Mouse (Mus musculus): ENCODE results near the gene Zc3h10. TPM values are rescaled to one million over a fixed set of nuclear protein-coding genes. Genes with fewer than 3 reads are reported as not detected.

Gene Zc3h10
- polyA plus RNA-seq, 1 experiment from 2014 or later: 4.9 TPM

GRCm38 (mm10) chr10:128499116-128499671 is 48.4 kb downstream of the Zc3h10 start:
- H3K4me1 ChIP-seq (ENCODE audit: control insufficient read depth, low read depth, low read length): peaks cover 34% of the 10 kb centered on the region
- H3K9me3 ChIP-seq (replicated peaks; ENCODE audit: control insufficient read depth, low read length): no peaks in the 10 kb centered on the region
- no peaks in the 10 kb centered on the region for H3K27me3 ChIP-seq (ENCODE audit: control insufficient read depth, insufficient read depth, low read depth, low read length)
- peak overlapping the region; percentile 90 for H3K4me2 ChIP-seq (ENCODE audit: low read depth, low read length)
- peak overlapping the region; percentile 74 for H3K9ac ChIP-seq (ENCODE audit: low read depth, low read length)
- peak overlapping the region; percentile 86 for H3K27ac ChIP-seq (ENCODE audit: low read length)
- ATAC-seq (ENCODE audit: low read depth): peak; percentile 12
- no peaks in the 10 kb centered on the region for H3K36me3 ChIP-seq (ENCODE audit: control insufficient read depth, insufficient read depth)
- H3K4me3 ChIP-seq (ENCODE audit: low read depth, low read length): peak overlapping the region; percentile 71
- under 1% methylated on average over 21 of the region's 21 CpGs for WGBS (ENCODE audit: insufficient replicate concordance)

GRCm38 (mm10) chr10:128498590-128498989 is 49.0 kb downstream of the Zc3h10 start, which contains the start of gene Myl6b:
TSS of gene Myl6b (minus strand) at chr10:128498685.
- no peaks in the 10 kb centered on the region for H3K9me3 ChIP-seq (replicated peaks; ENCODE audit: control insufficient read depth, low read length)
- peak within 1 kb of the TSS; percentile 90 for H3K4me2 ChIP-seq (ENCODE audit: low read depth, low read length)
- H3K27ac ChIP-seq (ENCODE audit: low read length): peak within 1 kb of the TSS; percentile 86
- peaks cover 33% of the 10 kb centered on the region for H3K4me1 ChIP-seq (ENCODE audit: control insufficient read depth, low read depth, low read length)
- peak within 1 kb of the TSS; percentile 74 for H3K9ac ChIP-seq (ENCODE audit: low read depth, low read length)
- peak; percentile 88 for ATAC-seq (ENCODE audit: low read depth)
- peak within 1 kb of the TSS; percentile 71 for H3K4me3 ChIP-seq (ENCODE audit: low read depth, low read length)
- under 1% methylated on average over 27 of the region's 27 CpGs for WGBS (ENCODE audit: insufficient replicate concordance)
- no peaks in the 10 kb centered on the region for H3K27me3 ChIP-seq (ENCODE audit: control insufficient read depth, insufficient read depth, low read depth, low read length)
- no peaks in the 10 kb centered on the region for H3K36me3 ChIP-seq (ENCODE audit: control insufficient read depth, insufficient read depth)

- Histone ChIP-seq H3K27me3 (ENCODE audit: control insufficient read depth, insufficient read depth, low read depth, low read length) (no peaks in the 10 kb centered on the region), H3K4me1 (ENCODE audit: control insufficient read depth, low read depth, low read length) (peaks cover 40% of the 10 kb centered on the region)
- ATAC-seq (ENCODE audit: low read depth): no peak
Measured at GRCm38 (mm10) chr10:128497134-128497737, 50.3 kb downstream of the Zc3h10 start.

GRCm38 (mm10) chr10:128496509-128497077 is 51.0 kb downstream of the Zc3h10 start:
- no peaks in the 10 kb centered on the region for H3K27me3 ChIP-seq (ENCODE audit: control insufficient read depth, insufficient read depth, low read depth, low read length)
- H3K36me3 ChIP-seq (ENCODE audit: control insufficient read depth, insufficient read depth): peaks cover 2% of the 10 kb centered on the region; the same call in 1 of the 2 replicates
- no peak overlapping the region for H3K4me2 ChIP-seq (ENCODE audit: low read depth, low read length)
- H3K9ac ChIP-seq (ENCODE audit: low read depth, low read length): no peak overlapping the region
- ATAC-seq (ENCODE audit: low read depth): no peak
- H3K4me3 ChIP-seq (ENCODE audit: low read depth, low read length): no peak overlapping the region
- 55% methylated on average over 6 of the region's 6 CpGs for WGBS (ENCODE audit: insufficient replicate concordance)
- no peak overlapping the region for H3K27ac ChIP-seq (ENCODE audit: low read length)
- no peaks in the 10 kb centered on the region for H3K9me3 ChIP-seq (replicated peaks; ENCODE audit: control insufficient read depth, low read length)
- H3K4me1 ChIP-seq (ENCODE audit: control insufficient read depth, low read depth, low read length): peaks cover 46% of the 10 kb centered on the region

More at GRCm38 (mm10) chr10:128497134-128497737, 50.3 kb downstream of the Zc3h10 start:
- Histone ChIP-seq H3K9me3 (replicated peaks; ENCODE audit: control insufficient read depth, low read length) (no peaks in the 10 kb centered on the region), H3K9ac (ENCODE audit: low read depth, low read length) (no peak overlapping the region), H3K4me3 (ENCODE audit: low read depth, low read length) (no peak overlapping the region), H3K27ac (ENCODE audit: low read length) (no peak overlapping the region), H3K4me2 (ENCODE audit: low read depth, low read length) (no peak overlapping the region), H3K36me3 (ENCODE audit: control insufficient read depth, insufficient read depth) (no peaks in the 10 kb centered on the region)
- 66% methylated on average over 6 of the region's 6 CpGs for WGBS (ENCODE audit: insufficient replicate concordance)

GRCm38 (mm10) chr10:128495903-128496302 is 51.7 kb downstream of the Zc3h10 start:
- Histone ChIP-seq H3K9me3 (replicated peaks; ENCODE audit: control insufficient read depth, low read length) (no peaks in the 10 kb centered on the region), H3K9ac (ENCODE audit: low read depth, low read length) (no peak overlapping the region), H3K4me3 (ENCODE audit: low read depth, low read length) (no peak overlapping the region), H3K27me3 (ENCODE audit: control insufficient read depth, insufficient read depth, low read depth, low read length) (no peaks in the 10 kb centered on the region), H3K36me3 (ENCODE audit: control insufficient read depth, insufficient read depth) (peaks cover 8% of the 10 kb centered on the region), H3K27ac (ENCODE audit: low read length) (peak overlapping the region; percentile 53; the same call in 1 of the 2 replicates), H3K4me2 (ENCODE audit: low read depth, low read length) (no peak overlapping the region), H3K4me1 (ENCODE audit: control insufficient read depth, low read depth, low read length) (peaks cover 53% of the 10 kb centered on the region)
- 53% methylated on average over 4 of the region's 4 CpGs for WGBS (ENCODE audit: insufficient replicate concordance)
- no peak for ATAC-seq (ENCODE audit: low read depth)

- WGBS (ENCODE audit: insufficient replicate concordance): 42% methylated on average over 2 of the region's 2 CpGs
- Histone ChIP-seq H3K27me3 (ENCODE audit: control insufficient read depth, insufficient read depth, low read depth, low read length) (no peaks in the 10 kb centered on the region), H3K36me3 (ENCODE audit: control insufficient read depth, insufficient read depth) (peaks cover 12% of the 10 kb centered on the region), H3K9ac (ENCODE audit: low read depth, low read length) (peak overlapping the region; percentile 39), H3K4me1 (ENCODE audit: control insufficient read depth, low read depth, low read length) (peaks cover 54% of the 10 kb centered on the region), H3K4me3 (ENCODE audit: low read depth, low read length) (peak overlapping the region; percentile 92), H3K9me3 (replicated peaks; ENCODE audit: control insufficient read depth, low read length) (no peaks in the 10 kb centered on the region), H3K4me2 (ENCODE audit: low read depth, low read length) (peak overlapping the region; percentile 92), H3K27ac (ENCODE audit: low read length) (peak overlapping the region; percentile 96)
- ATAC-seq (ENCODE audit: low read depth): no peak
Measured at GRCm38 (mm10) chr10:128495270-128495669, 52.3 kb downstream of the Zc3h10 start.

- H3K9me3 ChIP-seq (replicated peaks; ENCODE audit: control insufficient read depth, low read length): no peaks in the 10 kb centered on the region
- peaks cover 18% of the 10 kb centered on the region for H3K36me3 ChIP-seq (ENCODE audit: control insufficient read depth, insufficient read depth)
- H3K4me3 ChIP-seq (ENCODE audit: low read depth, low read length): peak overlapping the region; percentile 92
- peak overlapping the region; percentile 92 for H3K4me2 ChIP-seq (ENCODE audit: low read depth, low read length)
- no peaks in the 10 kb centered on the region for H3K27me3 ChIP-seq (ENCODE audit: control insufficient read depth, insufficient read depth, low read depth, low read length)
- WGBS (ENCODE audit: insufficient replicate concordance): 38% methylated on average over 11 of the region's 11 CpGs
- H3K9ac ChIP-seq (ENCODE audit: low read depth, low read length): peak overlapping the region; percentile 95
- ATAC-seq (ENCODE audit: low read depth): no peak
- H3K27ac ChIP-seq (ENCODE audit: low read length): peak overlapping the region; percentile 96
- H3K4me1 ChIP-seq (ENCODE audit: control insufficient read depth, low read depth, low read length): peaks cover 51% of the 10 kb centered on the region
Measured at GRCm38 (mm10) chr10:128494667-128495245, 52.8 kb downstream of the Zc3h10 start.

GRCm38 (mm10) chr10:128493695-128494666 is 53.6 kb downstream of the Zc3h10 start, which contains the start of gene Myl6:
TSS of gene Myl6 (minus strand) at chr10:128494145.
- peaks cover 44% of the 10 kb centered on the region for H3K4me1 ChIP-seq (ENCODE audit: control insufficient read depth, low read depth, low read length)
- peaks cover 24% of the 10 kb centered on the region for H3K36me3 ChIP-seq (ENCODE audit: control insufficient read depth, insufficient read depth)
- H3K27me3 ChIP-seq (ENCODE audit: control insufficient read depth, insufficient read depth, low read depth, low read length): no peaks in the 10 kb centered on the region
- H3K9ac ChIP-seq (ENCODE audit: low read depth, low read length): peak within 1 kb of the TSS; percentile 95
- peak; percentile 89 for ATAC-seq (ENCODE audit: low read depth)
- WGBS (ENCODE audit: insufficient replicate concordance): under 1% methylated on average over 38 of the region's 45 CpGs
- peak within 1 kb of the TSS; percentile 92 for H3K4me2 ChIP-seq (ENCODE audit: low read depth, low read length)
- no peaks in the 10 kb centered on the region for H3K9me3 ChIP-seq (replicated peaks; ENCODE audit: control insufficient read depth, low read length)
- peak within 1 kb of the TSS; percentile 96 for H3K27ac ChIP-seq (ENCODE audit: low read length)
- H3K4me3 ChIP-seq (ENCODE audit: low read depth, low read length): peak within 1 kb of the TSS; percentile 92
